8 mouse cellular contexts compared by ENCODE assay signal in genomic region chr9:58247064-58247759, GRCm38 (mm10). TPM values are rescaled to one million over a fixed set of nuclear protein-coding genes. Genes with fewer than 3 reads are reported as not detected.
DNase-seq lines count a peak whose midpoint lies in the region; ATAC-seq and TF ChIP-seq lines count a peak whose summit lies in the region.

No protein-coding gene starts in this region.

- H3K36me3 ChIP-seq in hindbrain, embryonic 11.5 days (ENCODE audit: control insufficient read depth, insufficient read depth, low read length): no peaks in the 10 kb centered on the region
- no peaks in the 10 kb centered on the region for H3K36me3 ChIP-seq in lung, postnatal 0 days (ENCODE audit: insufficient read depth, low read length)

- peak overlapping the region; percentile 32 for H3K4me2 ChIP-seq in hindbrain, embryonic 11.5 days (replicated peaks; ENCODE audit: low read depth, low read length)
- H3K4me2 ChIP-seq in lung, postnatal 0 days (replicated peaks; ENCODE audit: low read depth, low read length): peak overlapping the region; percentile 43

- H3K27ac ChIP-seq in hindbrain, embryonic 11.5 days (ENCODE audit: low read depth, low read length): no peak overlapping the region
- H3K27ac ChIP-seq in lung, postnatal 0 days (ENCODE audit: low read length): peak overlapping the region; percentile 64; the same call in 1 of the 2 replicates

- DNase-seq in MN1 (ENCODE audit: low spot score): peak; percentile 89
- DNase-seq in cerebellum, adult 9-11 months: peak; percentile 78
- DNase-seq in frontal cortex, adult 2 months (ENCODE audit: extremely low spot score in 1 of 2, low spot score in 1 of 2): peak; percentile 66 to 84
- peak; percentile 86 for DNase-seq in hindbrain, embryonic 11.5 days (ENCODE audit: low spot score)
- DNase-seq in layer of hippocampus, postnatal 10 days (ENCODE audit: low spot score in 2 of 2): peak; percentile 75 to 87
- peak; percentile 90 for DNase-seq in lung, postnatal 0 days (ENCODE audit: low spot score)
- DNase-seq in ovary, postnatal 14 days (ENCODE audit: low spot score): peak; percentile 64
- DNase-seq in thymus, postnatal 14 days: peak; percentile 88

- peak overlapping the region; percentile 50 for H3K9ac ChIP-seq in hindbrain, embryonic 11.5 days (ENCODE audit: low read depth, low read length)
- H3K9ac ChIP-seq in lung, postnatal 0 days (replicated peaks; ENCODE audit: low read depth): no peak overlapping the region; the same call in 1 of the 2 replicates

- TF ChIP-seq CTCF in lung, postnatal 0 days (IDR thresholded peaks at IDR 0.05): peak; percentile 96

- peaks cover 3% of the 10 kb centered on the region; the same call in 1 of the 2 replicates for H3K4me1 ChIP-seq in hindbrain, embryonic 11.5 days (replicated peaks; ENCODE audit: control insufficient read depth, insufficient read depth, low read length)
- peaks cover 13% of the 10 kb centered on the region; the same call in 1 of the 2 replicates for H3K4me1 ChIP-seq in lung, postnatal 0 days (ENCODE audit: insufficient read depth, low read depth, low read length)

- ATAC-seq in hindbrain, embryonic 11.5 days (ENCODE audit: low FRiP score): 0 out of 2 replicates have a peak, but pooled peaks have one; percentile 60
- peak; percentile 85 for ATAC-seq in lung, postnatal 0 days

- no peaks in the 10 kb centered on the region for H3K27me3 ChIP-seq in hindbrain, embryonic 11.5 days (ENCODE audit: control insufficient read depth, insufficient read depth, low read length)
- no peaks in the 10 kb centered on the region for H3K27me3 ChIP-seq in lung, postnatal 0 days (replicated peaks; ENCODE audit: insufficient read depth, low read length)

- WGBS in hindbrain, embryonic 11.5 days: 18% methylated on average over 25 of the region's 25 CpGs
- WGBS in lung, postnatal 0 days: 10% methylated on average over 25 of the region's 25 CpGs

- TF ChIP-seq EP300 in lung, postnatal 0 days (IDR thresholded peaks at IDR 0.05): no peak

- peak overlapping the region; percentile 10; the same call in 1 of the 2 replicates for H3K4me3 ChIP-seq in hindbrain, embryonic 11.5 days (ENCODE audit: low read depth, low read length)
- peak overlapping the region; percentile 20; the same call in 1 of the 2 replicates for H3K4me3 ChIP-seq in lung, postnatal 0 days (ENCODE audit: low read depth, low read length)

- no peaks in the 10 kb centered on the region for H3K9me3 ChIP-seq in hindbrain, embryonic 11.5 days (ENCODE audit: control insufficient read depth, low read length)
- H3K9me3 ChIP-seq in lung, postnatal 0 days (ENCODE audit: low read length): no peaks in the 10 kb centered on the region

RNA-seq across cellular contexts. Expression of gene Pml, which starts 2.4 kb away (rescaled TPM):
- polyA plus RNA-seq in frontal cortex, adult 2 months (2012; rRNA removed): 9.5 and 10.0 TPM in 2 replicates
- polyA plus RNA-seq in hindbrain, embryonic 11.5 days (2014; fragmentation: Nextera tagmentation; extraction: Ambion mirVana): 6.4 and 8.3 TPM in 2 replicates
- total RNA-seq in layer of hippocampus, postnatal 10 days (2021): 1 to 10 TPM; 7.3 to 9.1 TPM
- polyA plus RNA-seq in lung, postnatal 0 days (2015; fragmentation: Nextera tagmentation; extraction: Ambion mirVana): 6.4 and 6.8 TPM in 2 replicates

RNA-seq across cellular contexts. Expression of gene Stoml1, which starts 5.8 kb away (rescaled TPM):
- polyA plus RNA-seq in frontal cortex, adult 2 months (2012; rRNA removed): 99.9 and 102 TPM in 2 replicates
- 31.2 and 35.7 TPM in 2 replicates for polyA plus RNA-seq in hindbrain, embryonic 11.5 days (2014; fragmentation: Nextera tagmentation; extraction: Ambion mirVana)
- total RNA-seq in layer of hippocampus, postnatal 10 days (2021): 10 to 100 TPM; 77.5 to 80.5 TPM
- polyA plus RNA-seq in lung, postnatal 0 days (2015; fragmentation: Nextera tagmentation; extraction: Ambion mirVana): 30.8 and 34.3 TPM in 2 replicates

RNA-seq across cellular contexts. Expression of gene Islr2, which starts 43.1 kb away (rescaled TPM):
- 38.6 and 42.5 TPM in 2 replicates for polyA plus RNA-seq in frontal cortex, adult 2 months (2012; rRNA removed)
- 5.5 and 6.7 TPM in 2 replicates for polyA plus RNA-seq in hindbrain, embryonic 11.5 days (2014; fragmentation: Nextera tagmentation; extraction: Ambion mirVana)
- total RNA-seq in layer of hippocampus, postnatal 10 days (2021): 100 to 1,000 TPM; 231 to 269 TPM
- polyA plus RNA-seq in lung, postnatal 0 days (2015; fragmentation: Nextera tagmentation; extraction: Ambion mirVana): not detected in 2 replicates

RNA-seq across cellular contexts. Expression of gene Islr, which starts 43.1 kb away (rescaled TPM):
- polyA plus RNA-seq in frontal cortex, adult 2 months (2012; rRNA removed): 96.8 and 108 TPM in 2 replicates
- 15.5 and 16.7 TPM in 2 replicates for polyA plus RNA-seq in hindbrain, embryonic 11.5 days (2014; fragmentation: Nextera tagmentation; extraction: Ambion mirVana)
- total RNA-seq in layer of hippocampus, postnatal 10 days (2021): 10 to 100 TPM; 16.4 to 18.1 TPM
- polyA plus RNA-seq in lung, postnatal 0 days (2015; fragmentation: Nextera tagmentation; extraction: Ambion mirVana): 21.6 and 28.5 TPM in 2 replicates
